8 mouse cellular contexts compared by ENCODE assay signal in the genomic region with DNA sequence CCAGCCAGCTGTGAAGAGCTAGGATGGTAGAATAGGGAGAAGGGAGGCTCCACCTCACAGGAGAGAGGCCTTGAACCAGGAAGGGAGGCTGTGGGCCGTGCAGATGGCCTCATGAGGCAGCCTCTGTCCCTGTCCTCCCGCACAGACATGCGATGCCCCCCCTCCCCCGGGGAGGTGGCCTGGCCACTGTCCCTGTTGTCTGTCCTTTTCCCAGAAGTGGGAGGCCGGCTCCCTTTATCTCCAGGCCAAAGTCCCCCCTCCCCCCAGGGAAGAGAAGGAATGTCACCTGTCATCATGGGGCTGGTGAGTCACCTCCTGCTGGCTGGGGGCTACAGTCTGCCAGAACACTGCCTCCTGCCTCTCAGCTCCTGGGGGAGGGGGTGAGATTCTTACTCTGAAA.
DNase-seq lines count a peak whose midpoint lies in the region; TF ChIP-seq lines count a peak whose summit lies in the region.

No protein-coding gene starts in this region.

- H3K9me3 ChIP-seq in limb, embryonic 10.5 days (replicated peaks) = no peaks in the 10 kb centered on the region

- no peaks in the 10 kb centered on the region for H3K79me2 ChIP-seq in heart, adult 2 months (replicated peaks; ENCODE audit: control insufficient read depth, insufficient read depth, low read length)

- intact Hi-C loops in heart, adult 2 months (cut with DNase I) = no loop called here
- intact Hi-C loops in left cerebral cortex, postnatal 36 days (cut with DNase I) = no loop called here

- no peak overlapping the region; the same call in 1 of the 2 replicates for H3K9ac ChIP-seq in heart, adult 2 months (ENCODE audit: low read depth, low read length)

- no peaks in the 10 kb centered on the region for H3K27me3 ChIP-seq in kidney, adult 2 months (replicated peaks; ENCODE audit: control insufficient read depth, insufficient read depth, low read length)
- no peaks in the 10 kb centered on the region for H3K27me3 ChIP-seq in heart, adult 2 months (ENCODE audit: control insufficient read depth, insufficient read depth, low read length)
- no peaks in the 10 kb centered on the region for H3K27me3 ChIP-seq in limb, embryonic 10.5 days (ENCODE audit: low read depth, poor library complexity, severe bottlenecking)

- peaks cover 3% of the 10 kb centered on the region; the same call in 1 of the 2 replicates for H3K4me1 ChIP-seq in kidney, adult 2 months (ENCODE audit: control insufficient read depth, insufficient read depth, low read length)
- peaks cover 16% of the 10 kb centered on the region for H3K4me1 ChIP-seq in heart, adult 2 months (ENCODE audit: control insufficient read depth, insufficient read depth, low read length)
- peaks cover 52% of the 10 kb centered on the region for H3K4me1 ChIP-seq in limb, embryonic 10.5 days

- no peak for TF ChIP-seq POLR2A in kidney, adult 2 months (IDR thresholded peaks at IDR 0.05; ENCODE audit: low read depth, low read length)
- no peak for TF ChIP-seq POLR2A in heart, adult 2 months (IDR thresholded peaks at IDR 0.05; ENCODE audit: insufficient read depth, low read depth, low read length)

- H3K36me3 ChIP-seq in kidney, adult 2 months (ENCODE audit: control insufficient read depth, insufficient read depth, low read length) = no peaks in the 10 kb centered on the region
- no peaks in the 10 kb centered on the region for H3K36me3 ChIP-seq in heart, adult 2 months (ENCODE audit: control insufficient read depth, insufficient read depth, low read length)
- H3K36me3 ChIP-seq in limb, embryonic 10.5 days = no peaks in the 10 kb centered on the region

- peak; percentile 45 for DNase-seq in kidney, postnatal 10 days
- DNase-seq in kidney, adult 2 months = no peak
- peak; percentile 97 for DNase-seq in Muller cell, postnatal 12 days (ENCODE audit: inconsistent ontology term)
- DNase-seq in heart, adult 2 months = peak; percentile 70 to 80
- no peak for DNase-seq in limb, embryonic 10.5 days (ENCODE audit: low spot score)
- no peak for DNase-seq in thymus, postnatal 0 days (ENCODE audit: low spot score)
- no peak for DNase-seq in right cerebral cortex, postnatal 36 days (ENCODE audit: low spot score in 2 of 2)
- no peak for DNase-seq in left cerebral cortex, postnatal 36 days (ENCODE audit: low spot score in 2 of 2)

- no peak overlapping the region for H3K27ac ChIP-seq in kidney, adult 2 months (ENCODE audit: insufficient read depth, low read depth, low read length)
- peak overlapping the region; percentile 65 for H3K27ac ChIP-seq in heart, adult 2 months
- H3K27ac ChIP-seq in limb, embryonic 10.5 days = peak overlapping the region; percentile 12; the same call in 1 of the 2 replicates

- 52% methylated on average over 5 of the region's 5 CpGs for WGBS in kidney, adult 2 months
- WGBS in heart, adult 2 months = 6% methylated on average over 5 of the region's 5 CpGs
- 47% methylated on average over 5 of the region's 5 CpGs for WGBS in limb, embryonic 10.5 days

- peak; percentile 92; the same call in 1 of the 2 replicates for TF ChIP-seq EP300 in heart, adult 2 months (IDR thresholded peaks at IDR 0.05; ENCODE audit: insufficient read depth, low read depth, low read length)

- no peak for TF ChIP-seq CTCF in kidney, adult 2 months (conservative IDR thresholded peaks at IDR 0.05; ENCODE audit: insufficient read depth, insufficient read length, low read depth, low read length)
- no peak for TF ChIP-seq CTCF in heart, adult 2 months (IDR thresholded peaks at IDR 0.05)

- H3K4me3 ChIP-seq in kidney, adult 2 months (ENCODE audit: insufficient read depth, low read depth, low read length) = no peak overlapping the region
- H3K4me3 ChIP-seq in heart, adult 2 months = no peak overlapping the region
- no peak overlapping the region for H3K4me3 ChIP-seq in limb, embryonic 10.5 days

Comparison
In these comparisons a context has a peak if more than half of its experiments do, and no peak if none do; other contexts are left out.
1. DNase-seq: peak in kidney, postnatal 10 days (single experiment), Muller cell, postnatal 12 days (single experiment) and heart, adult 2 months (2 of 2); none in kidney, adult 2 months (single experiment), limb, embryonic 10.5 days (single experiment), thymus, postnatal 0 days (single experiment), right cerebral cortex, postnatal 36 days (0 of 2) and left cerebral cortex, postnatal 36 days (0 of 2).